Mouse (Mus musculus): ENCODE results near the gene Npc1l1.
"Not testable (repeated sequence)": the region's sequence is repeated elsewhere in the genome, so short reads cannot be mapped to it uniquely, and the experiment has no call there.

Gene Npc1l1

DNA sequence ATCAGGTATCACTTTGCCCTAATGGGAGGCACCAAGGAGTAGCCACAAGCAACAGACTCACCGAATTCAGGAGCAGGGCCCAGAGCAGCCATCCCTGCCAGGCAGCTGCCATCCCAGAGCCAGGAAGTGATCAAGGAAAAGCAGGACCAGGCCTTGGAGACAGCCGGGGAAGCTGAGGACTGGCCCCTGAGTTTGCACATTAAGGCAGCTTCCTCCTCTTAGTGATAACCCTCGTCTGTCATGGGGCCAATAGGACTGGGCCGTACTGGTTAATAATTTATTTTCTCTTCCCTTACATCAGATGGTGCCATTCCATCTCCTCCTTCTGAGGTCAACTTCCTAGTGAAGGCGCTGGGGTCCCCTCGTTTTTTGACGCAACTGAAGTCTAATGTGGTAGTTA lies at the start of gene Npc1l1:
TSS of gene Npc1l1 (minus strand) at position 132 of the 400 bp plus-strand sequence.
- no peak for DNase-seq

- DNase-seq, result no peak
Measured at GRCm38 (mm10) chr11:6276466-6276865, 46.5 kb upstream of the Npc1l1 start.

- no peak for DNase-seq
Measured at GRCm38 (mm10) chr11:6275094-6275484, 45.1 kb upstream of the Npc1l1 start.

GRCm38 (mm10) chr11:6274387-6275093 lies 44.6 kb upstream of the Npc1l1 start, which contains the start of gene Tmed4:
TSS of gene Tmed4 (minus strand) at chr11:6274870.
- peak; percentile 100 for DNase-seq

DNA sequence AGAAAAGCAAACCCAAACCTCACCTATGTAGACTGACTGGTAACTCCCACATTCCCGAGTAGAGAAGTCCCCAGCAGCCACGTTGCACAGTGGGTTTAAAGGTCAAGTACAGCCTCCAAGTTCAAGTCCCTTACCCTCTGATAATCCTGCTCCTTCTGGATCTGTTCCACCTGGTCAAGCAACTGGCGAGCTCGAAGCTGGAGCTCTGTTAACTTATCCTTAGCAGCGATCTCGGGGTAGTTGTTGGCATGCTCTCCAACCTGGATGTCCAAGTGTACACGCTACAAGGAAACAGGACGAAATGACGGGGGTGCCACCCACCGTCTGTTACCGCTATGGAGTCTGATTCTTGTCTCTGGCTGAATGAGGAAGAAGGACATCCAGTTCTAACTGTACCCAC lies 43.7 kb upstream of the Npc1l1 start:
- no peak for DNase-seq

- peak; percentile 94 for DNase-seq
Measured at GRCm38 (mm10) chr11:6267320-6268254, 37.6 kb upstream of the Npc1l1 start, which contains the start of gene Ddx56. TSS of gene Ddx56 (minus strand) at chr11:6267772.

- DNase-seq, result no peak
Measured at GRCm38 (mm10) chr11:6266621-6267020, 36.7 kb upstream of the Npc1l1 start.

- peak; percentile 88 for DNase-seq
Measured at GRCm38 (mm10) chr11:6261434-6262082, 31.6 kb upstream of the Npc1l1 start.

DNA sequence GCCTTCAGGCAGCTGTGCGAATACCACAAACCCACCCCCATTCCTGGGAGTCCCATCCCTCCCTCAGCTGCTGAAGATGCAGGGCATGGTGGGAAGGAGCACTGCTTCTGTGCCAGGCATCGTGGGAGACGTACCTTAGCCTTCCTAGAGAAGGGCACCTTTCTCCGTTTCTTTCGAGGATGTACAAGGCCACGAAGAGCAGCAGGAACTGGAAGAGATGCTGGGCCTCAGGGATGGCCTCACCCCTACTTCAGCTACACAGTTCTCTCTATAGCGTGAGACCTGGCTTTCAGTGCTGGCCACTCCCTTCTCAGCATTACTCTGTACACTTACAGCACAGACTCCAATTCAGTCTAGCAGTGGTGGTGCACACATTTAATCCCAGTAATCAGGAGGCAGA lies 29.5 kb upstream of the Npc1l1 start:
- no peak for DNase-seq

- DNase-seq, result peak; percentile 54
Measured at GRCm38 (mm10) chr11:6256490-6257072, 26.6 kb upstream of the Npc1l1 start.

GRCm38 (mm10) chr11:6254602-6255001 lies 24.7 kb upstream of the Npc1l1 start:
- not testable (repeated sequence) for DNase-seq

- no peak for DNase-seq
Measured at GRCm38 (mm10) chr11:6252824-6253223, 22.9 kb upstream of the Npc1l1 start.

DNA sequence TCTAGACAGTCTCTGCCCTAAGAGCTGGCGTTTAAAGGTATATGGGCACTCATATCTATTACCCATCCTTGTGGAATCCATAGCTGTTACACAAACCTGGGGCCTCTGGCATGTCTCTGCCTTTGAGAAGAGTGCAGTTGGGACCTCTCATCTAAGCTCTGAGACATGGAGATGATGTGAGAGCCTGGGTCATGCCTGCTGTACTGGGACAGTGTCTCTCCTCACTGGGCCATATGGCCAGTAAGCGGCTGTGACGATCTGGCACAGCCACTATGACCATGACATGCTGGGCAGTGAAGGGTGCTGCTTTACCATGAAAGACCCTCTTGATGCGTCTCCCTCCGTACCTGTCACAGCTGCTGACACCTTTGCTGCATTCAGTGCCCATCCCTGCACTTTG lies 22.3 kb upstream of the Npc1l1 start:
- no peak for DNase-seq

DNA sequence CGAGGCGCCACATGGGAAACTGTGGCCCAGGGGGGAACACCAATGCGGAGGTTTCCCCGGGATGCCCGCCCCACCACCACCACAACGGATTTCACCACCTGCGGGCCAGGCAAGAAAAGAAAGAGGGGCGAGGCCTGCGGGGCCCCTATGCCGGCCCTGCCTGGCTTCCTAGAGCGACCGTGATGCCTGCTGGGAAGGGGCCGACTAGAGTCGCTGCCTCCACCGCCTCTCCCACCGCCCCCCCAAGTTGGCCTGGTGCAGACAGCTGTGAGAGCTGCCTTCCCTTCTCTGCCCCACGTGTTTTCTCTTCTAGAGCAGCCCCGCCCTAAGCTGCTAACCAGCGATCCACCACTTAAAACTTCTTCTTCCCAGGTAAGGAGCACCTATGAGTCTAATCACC lies 14.8 kb upstream of the Npc1l1 start:
- no peak for DNase-seq

GRCm38 (mm10) chr11:6233025-6233424 lies 3.1 kb upstream of the Npc1l1 start:
- no peak for DNase-seq

DNA sequence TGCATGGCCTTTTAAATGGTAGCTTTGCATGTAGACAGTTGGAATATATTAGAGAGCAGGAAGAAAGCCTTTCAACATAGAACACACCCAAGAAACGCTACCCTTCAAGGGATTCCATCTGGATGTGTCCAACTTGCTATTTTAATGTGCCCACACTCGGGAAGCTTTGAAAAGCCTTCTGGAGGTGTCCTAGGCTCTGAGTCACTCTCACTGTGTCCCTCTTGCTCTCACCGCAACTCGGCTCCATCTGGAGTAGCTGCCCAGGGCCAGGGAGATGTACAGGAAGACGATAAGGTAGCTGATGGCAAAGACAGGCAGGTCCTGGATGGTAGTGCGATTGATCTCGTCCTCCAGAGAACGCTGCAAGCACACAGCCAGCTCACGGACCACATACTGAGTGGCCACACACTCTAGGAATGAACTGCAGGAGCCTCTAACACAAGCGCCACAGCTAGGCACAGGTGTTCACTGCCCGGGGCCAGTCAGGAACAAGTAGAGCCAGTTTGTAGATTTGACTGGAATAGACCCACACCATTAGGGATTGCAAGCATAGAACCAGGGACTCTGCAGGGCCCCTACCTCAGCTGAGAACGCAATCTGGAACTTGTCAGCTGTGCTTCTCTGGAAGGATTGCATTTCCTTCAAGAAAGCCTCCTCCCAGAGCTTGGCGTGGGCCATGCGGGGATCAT lies 5.3 kb downstream of the Npc1l1 start:
- peak; percentile 21 for DNase-seq

GRCm38 (mm10) chr11:6222187-6222586 lies 7.8 kb downstream of the Npc1l1 start:
- DNase-seq, result no peak

DNA sequence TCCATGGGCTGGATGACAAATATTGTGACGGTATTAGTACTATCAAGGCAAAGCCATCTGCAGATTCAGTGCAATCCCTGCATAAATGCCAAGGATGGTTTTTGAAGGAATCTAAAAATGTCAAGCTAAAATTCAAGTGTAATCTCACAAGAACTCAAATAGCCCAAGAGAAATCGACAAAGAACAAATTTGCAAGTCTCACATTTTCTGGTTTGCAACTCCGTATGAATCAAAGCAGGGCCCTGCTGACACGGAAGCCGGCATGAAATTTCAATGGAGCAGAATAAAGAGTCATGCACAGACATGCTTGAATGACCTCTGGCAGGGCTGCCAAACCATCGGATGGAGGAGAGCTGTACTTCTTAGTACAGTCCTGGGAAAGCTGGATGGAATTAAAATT lies 10.0 kb downstream of the Npc1l1 start:
- no peak for DNase-seq

DNA sequence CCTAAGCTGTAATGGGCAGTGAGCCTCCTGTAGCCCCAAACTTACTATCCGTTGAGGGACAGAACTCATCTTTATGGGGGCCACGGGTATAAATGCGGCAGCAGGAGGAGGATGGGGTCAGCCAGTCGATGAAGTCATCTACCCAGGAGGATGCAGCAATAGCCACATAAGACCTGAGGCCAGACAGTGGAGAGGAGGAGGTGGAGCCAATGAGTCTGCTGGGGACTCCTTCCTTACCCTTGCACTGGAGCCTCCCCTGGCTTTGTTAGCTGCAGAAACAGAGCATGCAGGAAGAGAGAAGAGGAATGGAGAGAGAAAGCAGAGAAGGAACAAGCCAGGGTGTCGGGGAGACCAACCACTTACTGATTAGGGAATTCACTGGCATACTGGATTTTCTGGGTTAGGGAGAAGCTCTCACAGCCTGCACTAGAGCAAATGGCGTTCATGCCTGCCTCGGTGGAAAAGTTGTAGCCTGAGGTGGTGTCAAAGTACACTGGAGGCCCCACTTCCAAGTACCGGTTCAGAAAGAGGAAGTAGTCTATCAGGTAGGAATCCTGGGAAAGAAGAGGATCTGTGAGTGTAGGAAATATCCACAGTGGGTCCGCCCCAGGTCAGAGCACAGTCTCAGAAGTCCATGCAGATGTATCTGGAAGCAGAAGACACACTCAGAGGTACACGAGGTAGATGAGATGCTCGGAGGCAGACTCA lies 11.6 kb downstream of the Npc1l1 start:
- DNase-seq, result no peak

DNA sequence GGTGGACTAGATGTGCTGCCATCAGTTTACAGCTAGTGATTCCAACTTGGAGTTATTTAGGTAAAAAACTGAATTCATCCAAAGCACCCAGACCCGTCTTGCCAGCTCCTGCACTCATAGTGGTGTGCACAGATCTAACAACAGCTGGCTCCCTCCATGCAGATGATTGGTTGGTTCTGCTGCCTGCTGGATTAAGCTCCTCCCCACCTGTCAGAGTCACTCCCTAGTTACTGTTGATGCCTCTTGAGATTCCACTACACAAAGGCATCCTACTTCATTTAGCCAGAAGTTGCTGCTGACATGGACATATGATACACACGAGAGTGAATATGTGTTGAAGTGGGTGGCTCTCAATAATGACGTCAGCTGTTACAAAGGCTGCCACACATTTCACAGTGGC lies 13.1 kb downstream of the Npc1l1 start:
- no peak for DNase-seq

DNA sequence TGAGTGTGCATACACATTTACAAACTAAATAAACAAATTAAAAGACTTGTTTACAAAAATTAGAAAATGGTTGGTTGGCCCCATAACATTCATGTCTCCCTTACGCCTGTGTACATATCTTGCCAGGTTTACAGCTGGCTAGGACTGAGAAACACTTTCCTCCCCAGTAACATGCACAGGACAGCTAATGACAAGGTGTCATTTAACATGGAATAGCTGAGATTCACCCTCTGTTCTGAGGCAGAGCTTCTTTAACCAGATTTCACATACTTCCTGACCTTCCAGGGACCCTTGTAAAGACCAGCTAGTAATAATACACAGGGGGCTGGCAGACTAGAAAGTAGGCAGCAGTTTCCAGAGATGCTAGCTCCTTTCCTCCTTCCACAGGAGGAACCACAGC lies 21.8 kb downstream of the Npc1l1 start:
- DNase-seq, result no peak

- DNase-seq, result no peak
Measured at GRCm38 (mm10) chr11:6207090-6207489, 22.9 kb downstream of the Npc1l1 start.
